Mouse (Mus musculus) urinary bladder, adult 2 months (tissue): ENCODE data around the gene Map2k3. TPM values are rescaled to one million over a fixed set of nuclear protein-coding genes. Genes with fewer than 3 reads are reported as not detected.

Experiments
- DNase-seq: peaks from one replicate; pipeline ENCODE4 v3.0.0; 2022; ENCODE audit warnings: low spot score
- polyA plus RNA-seq: library from polyadenylated mRNA; depleted of rRNA; stranded (reverse); fragments of >200 nt; gene quantifications from 2 replicates; pipeline ENCODE4 v1.2.3, GENCODE M21; 2012; rRNA removed

Map2k3 gene
- polyA plus RNA-seq, 1 experiment = 44.0 TPM

- no peak for DNase-seq
These were observed 24.0 kb downstream of the Map2k3 start for GRCm38 (mm10) chr11:60955621-60956383.

GRCm38 (mm10) chr11:60958948-60959347, 27.1 kb downstream of the Map2k3 start:
- DNase-seq = no peak

GRCm38 (mm10) chr11:60961176-60961575, 29.3 kb downstream of the Map2k3 start:
- no peak for DNase-seq

DNA sequence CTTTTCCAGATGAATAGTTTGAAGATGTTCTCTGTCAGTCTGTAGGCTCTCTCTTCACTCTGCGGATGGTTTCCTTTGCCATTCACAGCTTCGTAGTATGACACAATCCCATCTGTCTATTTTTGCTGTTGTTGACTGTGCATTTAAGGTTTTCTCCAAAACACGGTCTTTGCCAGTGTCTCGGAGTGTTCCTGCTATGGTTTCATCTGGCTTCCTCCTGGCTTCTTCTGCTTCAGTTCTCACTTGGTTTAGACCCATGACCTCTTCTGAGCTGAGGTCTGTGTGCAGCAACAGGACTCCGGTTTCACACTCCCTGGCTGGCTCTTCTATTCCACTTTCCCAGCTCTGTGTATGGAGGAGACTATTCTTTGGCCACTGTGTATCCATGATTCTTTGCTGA, 30.9 kb downstream of the Map2k3 start:
- DNase-seq = no peak

DNA sequence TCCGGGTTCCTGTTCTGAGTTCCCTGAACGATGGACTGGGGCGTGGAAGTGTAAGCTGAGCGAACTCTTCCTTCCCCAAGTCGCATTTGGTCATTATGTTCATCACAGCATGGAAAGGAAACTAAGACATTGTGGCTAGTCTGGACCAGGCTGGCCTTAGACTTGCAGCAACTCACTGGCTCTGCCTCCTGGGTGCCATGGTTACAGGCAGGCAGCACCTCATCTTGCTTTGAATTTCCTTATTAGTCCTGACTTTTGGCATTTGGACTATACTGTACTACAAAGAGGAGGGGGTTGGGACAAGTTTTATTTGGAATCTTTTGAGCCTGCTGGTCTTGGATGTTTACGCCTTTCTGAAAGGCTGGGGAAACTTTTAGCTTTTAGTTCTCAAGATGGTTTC, 35.1 kb downstream of the Map2k3 start:
- no peak for DNase-seq

- DNase-seq = no peak
These were observed 43.3 kb downstream of the Map2k3 start for GRCm38 (mm10) chr11:60975097-60975496.

DNA sequence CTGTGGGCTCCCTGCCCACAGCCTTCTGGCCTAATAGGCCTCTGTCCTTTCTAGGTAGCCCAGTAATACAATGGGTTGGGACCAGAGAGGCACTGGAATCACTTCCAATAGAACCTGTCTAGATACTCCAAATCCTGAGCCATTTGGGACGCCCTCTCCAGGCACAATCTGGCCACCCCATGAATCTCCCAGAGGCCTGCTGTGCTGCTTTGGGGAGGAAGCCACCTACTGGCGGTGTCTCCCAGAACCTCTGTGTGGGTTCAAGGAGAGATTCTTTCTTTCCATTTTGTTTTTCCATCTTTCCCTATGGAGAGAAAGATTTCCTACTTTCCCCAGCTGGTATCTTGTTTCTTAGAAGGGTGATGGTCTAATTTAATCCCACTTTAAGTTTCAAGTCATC, 44.4 kb downstream of the Map2k3 start:
- no peak for DNase-seq

GRCm38 (mm10) chr11:60976742-60977141, 44.9 kb downstream of the Map2k3 start:
- no peak for DNase-seq

GRCm38 (mm10) chr11:60977153-60977552, 45.3 kb downstream of the Map2k3 start:
- no peak for DNase-seq

DNA sequence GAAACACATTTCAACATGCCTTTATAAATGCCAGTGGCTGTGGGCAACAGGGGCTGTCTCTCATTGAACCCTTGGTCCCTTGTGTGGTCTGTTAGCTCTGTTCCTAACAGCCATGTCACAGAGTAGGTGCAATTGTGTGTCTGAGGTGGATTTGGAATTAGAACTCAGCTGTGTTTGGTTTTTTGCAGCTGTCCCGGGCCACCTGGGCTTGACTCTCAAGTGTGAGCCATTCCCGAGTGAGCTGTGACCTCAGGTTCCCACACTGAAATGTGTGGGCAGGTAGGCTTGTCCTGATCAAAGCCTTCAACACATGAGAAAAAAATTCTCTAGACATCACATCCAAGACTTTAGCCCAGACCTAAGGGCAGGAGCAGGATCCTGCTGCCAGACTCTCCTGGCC, 46.8 kb downstream of the Map2k3 start:
- DNase-seq = no peak

DNA sequence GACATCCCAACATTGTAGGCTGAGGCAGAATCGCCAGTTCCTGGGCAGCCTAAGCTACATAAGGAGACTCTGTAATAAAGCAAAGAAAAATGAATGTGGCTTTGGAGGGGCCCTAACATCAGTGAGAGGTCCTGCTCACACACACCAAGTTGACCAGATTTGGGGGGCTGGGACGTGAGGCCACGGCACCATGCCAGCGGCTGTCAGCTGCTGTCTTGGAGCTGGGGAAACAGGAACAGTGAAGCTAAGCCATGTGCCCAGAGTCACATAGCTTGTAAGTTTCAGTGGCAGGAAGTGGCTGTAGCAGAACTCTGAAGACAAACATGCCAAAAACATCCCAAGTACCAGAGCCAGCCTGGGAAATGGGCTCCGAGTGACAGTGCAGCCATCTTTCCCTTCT, 48.0 kb downstream of the Map2k3 start:
- DNase-seq = no peak

DNA sequence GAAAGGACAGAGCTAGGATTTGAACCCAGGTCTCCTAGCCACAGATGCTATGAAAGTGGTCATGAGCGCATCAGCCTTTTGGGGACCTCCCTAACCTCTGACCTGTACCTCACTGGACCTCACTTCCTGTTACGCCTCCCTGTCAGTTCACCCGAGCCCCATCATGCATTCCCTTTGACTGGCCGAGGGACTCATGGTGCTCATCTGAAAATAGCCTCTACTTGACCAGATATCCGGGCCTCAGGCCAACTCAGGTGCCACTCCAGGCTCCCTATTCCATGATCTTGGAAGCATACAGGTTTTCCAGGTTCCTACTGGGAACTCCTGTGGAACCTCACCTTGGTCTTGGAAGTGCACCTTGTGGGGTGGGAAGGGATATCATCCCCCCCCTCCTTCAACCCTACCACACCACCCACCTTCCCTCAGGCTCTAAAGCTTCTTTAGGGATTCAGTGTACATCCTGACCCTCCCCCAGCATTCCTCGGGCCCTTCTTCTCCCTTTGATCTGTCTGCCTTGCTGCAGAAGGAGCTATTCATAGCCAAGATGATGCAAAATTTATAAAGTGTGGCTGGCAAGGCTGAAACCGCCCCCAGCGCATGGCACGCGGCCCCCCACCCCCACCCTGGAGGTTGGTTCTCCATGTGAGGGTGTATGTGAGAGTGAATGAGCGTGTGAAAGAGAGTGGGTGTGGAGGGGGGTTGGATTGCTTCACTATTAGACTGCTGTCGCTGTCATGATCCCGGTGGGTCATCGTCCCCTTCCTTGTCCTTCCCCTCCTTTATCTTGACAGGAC, 50.1 kb downstream of the Map2k3 start:
- no peak for DNase-seq

GRCm38 (mm10) chr11:60984912-60985558, 53.2 kb downstream of the Map2k3 start:
- DNase-seq = no peak

GRCm38 (mm10) chr11:60990428-60990827, 58.6 kb downstream of the Map2k3 start:
- no peak for DNase-seq

Other genes with a start within 250 kb of the Map2k3 start
- 26.5 and 28.2 TPM in 2 replicates for gene Llgl1, start 232.3 kb upstream of the Map2k3 start, polyA plus RNA-seq
- gene Flii, start 204.8 kb upstream of the Map2k3 start, polyA plus RNA-seq = 175 and 179 TPM in 2 replicates
- 15.9 and 18.0 TPM in 2 replicates for gene Mief2, start 203.6 kb upstream of the Map2k3 start, polyA plus RNA-seq
- 7.3 and 7.9 TPM in 2 replicates for gene Top3a, start 154.7 kb upstream of the Map2k3 start, polyA plus RNA-seq
- 8.2 and 8.9 TPM in 2 replicates for gene Smcr8, start 154.5 kb upstream of the Map2k3 start, polyA plus RNA-seq
- gene Shmt1, start 120.3 kb upstream of the Map2k3 start, polyA plus RNA-seq = 11.6 and 14.1 TPM in 2 replicates
- gene Dhrs7b, start 101.4 kb upstream of the Map2k3 start, polyA plus RNA-seq = 17.0 and 17.2 TPM in 2 replicates
- gene Tmem11, start 52.8 kb upstream of the Map2k3 start, polyA plus RNA-seq = 46.7 and 51.1 TPM in 2 replicates
- 23.2 and 24.0 TPM in 2 replicates for gene Natd1, start 17.3 kb upstream of the Map2k3 start, polyA plus RNA-seq
- gene Kcnj12, start 90.5 kb downstream of the Map2k3 start, polyA plus RNA-seq = 4.9 and 7.7 TPM in 2 replicates
- 3.5 and 4.3 TPM in 2 replicates for gene Tnfrsf13b, start 194.7 kb downstream of the Map2k3 start, polyA plus RNA-seq
- 51.9 and 53.3 TPM in 2 replicates for gene Usp22, start 243.0 kb downstream of the Map2k3 start, polyA plus RNA-seq